Mouse (Mus musculus) intestine, embryonic 16.5 days (tissue): ENCODE measurements around the gene Man2b2. TPM values are rescaled to one million over a fixed set of nuclear protein-coding genes. Genes with fewer than 3 reads are reported as not detected.

Source experiments
- ATAC-seq: fragments of 200-750 bp; cut with Nextera tagmentation; 2 replicates; pipeline ENCODE4 v1.8.0; 2017; ENCODE audit warnings: moderate TSS enrichment, moderate library complexity
- H3K27ac ChIP-seq: fragments of 300-500 bp; sonication (generic); 2 replicates; pipeline ENCODE4 v1.5.1; 2014; ENCODE audit warnings: mild to moderate bottlenecking, low read length
- H3K27me3 ChIP-seq: fragments of 300-500 bp; sonication (generic); replicated peaks from 2 replicates; pipeline ENCODE4 v1.6.1; 2014; ENCODE audit warnings: low read length, control low read depth, mixed read lengths; ENCODE audit not compliant: control insufficient read depth, insufficient read depth
- H3K36me3 ChIP-seq: fragments of 300-500 bp; sonication (generic); 2 replicates; pipeline ENCODE4 v1.6.1; 2014; ENCODE audit warnings: low read length, control low read depth; ENCODE audit not compliant: control insufficient read depth, insufficient read depth
- H3K4me1 ChIP-seq: fragments of 300-500 bp; sonication (generic); 2 replicates; pipeline ENCODE4 v1.6.1; 2014; ENCODE audit warnings: low read length, control low read depth, mixed read lengths; ENCODE audit not compliant: control insufficient read depth, insufficient read depth
- H3K4me2 ChIP-seq: fragments of 300-500 bp; sonication (generic); 2 replicates; pipeline ENCODE4 v1.6.1; 2014; ENCODE audit warnings: low read depth, low read length, control low read depth
- H3K4me3 ChIP-seq: fragments of 300-500 bp; sonication (generic); 2 replicates; pipeline ENCODE4 v1.5.1; 2014; ENCODE audit warnings: mild to moderate bottlenecking, low read length
- H3K9ac ChIP-seq: fragments of 300-500 bp; sonication (generic); 2 replicates; pipeline ENCODE4 v1.6.1; 2014; ENCODE audit warnings: low read depth, low read length
- H3K9me3 ChIP-seq: fragments of 300-500 bp; sonication (generic); 2 replicates; pipeline ENCODE4 v1.6.1; 2016; ENCODE audit warnings: low read length, control low read depth; ENCODE audit not compliant: control insufficient read depth
- WGBS: fragments of 180-500 bp; shearing (Covaris S2); extraction: QIAGEN DNeasy Blood & Tissue Kit; methylation state at CpG from one replicate; pipeline ENCODE4 v1.1.7; 2014; 5-methylcytosine and 5-hydroxymethylcytosine counted together
- polyA plus RNA-seq: library from polyadenylated mRNA; unstranded; fragments of >200 nt; fragmentation: Nextera tagmentation; extraction: Ambion mirVana; gene quantifications from 2 replicates; pipeline ENCODE4 v1.2.1, GENCODE M21; 2015

The Man2b2 gene
- polyA plus RNA-seq, 1 experiment from 2014 or later, result 44.9 TPM

DNA sequence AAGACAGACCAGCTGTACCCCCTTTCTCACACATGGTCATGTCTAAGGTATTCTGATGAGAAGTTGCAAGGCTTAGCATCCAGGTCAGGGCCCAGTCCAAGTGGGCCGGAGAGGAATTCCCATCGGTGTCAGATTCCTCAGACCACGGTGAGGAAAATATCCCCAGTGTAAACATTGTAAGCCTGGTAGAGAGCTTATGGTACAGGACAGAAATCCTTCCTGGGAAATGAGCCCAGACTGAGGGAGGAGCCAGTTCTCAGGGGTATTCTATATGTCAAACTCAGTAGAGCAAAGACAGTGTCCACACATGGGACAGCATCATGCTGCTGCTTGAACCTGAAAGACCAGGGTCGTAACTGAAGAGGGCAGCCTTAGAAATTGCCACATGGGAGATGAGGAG lies 70.6 kb downstream of the Man2b2 start:
- no peak overlapping the region for H3K27ac ChIP-seq
- 34% methylated on average over 4 of the region's 4 CpGs for WGBS
- no peaks in the 10 kb centered on the region for H3K9me3 ChIP-seq
- H3K4me2 ChIP-seq, result no peak overlapping the region
- no peaks in the 10 kb centered on the region for H3K27me3 ChIP-seq
- H3K4me1 ChIP-seq, result no peaks in the 10 kb centered on the region
- ATAC-seq, result no peak
- H3K4me3 ChIP-seq, result no peak overlapping the region
- H3K9ac ChIP-seq, result no peak overlapping the region
- H3K36me3 ChIP-seq, result no peaks in the 10 kb centered on the region

DNA sequence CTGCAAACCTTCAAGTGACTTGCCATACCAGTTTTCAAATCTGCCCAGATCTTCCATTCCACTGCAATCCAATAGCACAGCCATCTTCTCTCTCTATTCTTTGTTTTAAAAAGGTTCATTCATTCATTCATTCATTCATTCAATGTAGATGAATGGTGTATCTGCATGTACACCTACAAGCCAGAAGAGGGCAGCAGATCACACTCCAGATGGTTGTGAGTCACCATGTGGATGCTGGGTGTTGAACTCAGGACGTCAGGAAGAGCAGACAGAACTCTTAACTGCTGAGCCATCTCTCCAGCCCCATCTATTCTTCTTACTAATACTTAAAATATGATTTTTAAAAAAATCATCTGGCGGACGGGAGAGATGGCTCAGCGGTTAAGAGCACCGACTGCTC lies 73.4 kb downstream of the Man2b2 start:
- ATAC-seq, result no peak
- Histone ChIP-seq H3K27me3 (no peaks in the 10 kb centered on the region), H3K4me1 (no peaks in the 10 kb centered on the region), H3K36me3 (no peaks in the 10 kb centered on the region), H3K9me3 (no peaks in the 10 kb centered on the region), H3K4me3 (no peak overlapping the region), H3K9ac (no peak overlapping the region), H3K27ac (no peak overlapping the region), H3K4me2 (no peak overlapping the region)
- WGBS, result 64% methylated on average over 5 of the region's 5 CpGs

Other genes with a start within 250 kb of the Man2b2 start
- 30.7 and 34.0 TPM in 2 replicates for gene Tbc1d14, start 237.4 kb downstream of the Man2b2 start, polyA plus RNA-seq
- gene D5Ertd579e, start 134.6 kb downstream of the Man2b2 start, polyA plus RNA-seq, result 14.0 and 14.2 TPM in 2 replicates
- 16.5 and 19.7 TPM in 2 replicates for gene Bloc1s4, start 82.0 kb downstream of the Man2b2 start, polyA plus RNA-seq
- gene Mrfap1, start 33.9 kb downstream of the Man2b2 start, polyA plus RNA-seq, result 280 and 296 TPM in 2 replicates
- 0.40 and 0.42 TPM in 2 replicates for gene Ppp2r2c, start 37.9 kb upstream of the Man2b2 start, polyA plus RNA-seq
- 15.9 and 18.0 TPM in 2 replicates for gene Wfs1, start 158.6 kb upstream of the Man2b2 start, polyA plus RNA-seq